Mouse (Mus musculus): ENCODE data around the gene Crb3. TPM values are rescaled to one million over a fixed set of nuclear protein-coding genes. Genes with fewer than 3 reads are reported as not detected.

Gene Crb3
- polyA plus RNA-seq, 1 experiment, result 53.5 TPM

DNA sequence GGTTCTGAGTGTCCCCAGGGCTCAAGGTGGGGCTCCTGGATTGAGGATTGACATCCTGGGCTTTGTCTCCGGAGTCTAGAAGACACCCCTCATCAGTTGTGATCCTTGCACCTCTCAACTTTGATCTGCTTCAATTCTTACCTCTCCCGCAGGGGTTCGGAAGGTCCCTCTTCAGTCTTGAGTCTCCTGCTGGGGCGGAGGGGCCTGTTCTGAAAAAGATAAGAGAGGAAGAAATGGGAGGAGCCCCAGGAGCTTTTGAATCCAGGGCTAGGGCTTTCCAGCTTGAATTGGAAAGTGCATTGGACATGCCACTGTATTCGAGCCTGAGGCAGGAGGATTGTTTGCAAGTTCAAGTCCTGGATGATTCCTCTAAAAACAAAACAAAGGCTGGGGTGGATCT is 8.0 kb downstream of the Crb3 start:
- Histone ChIP-seq H3K9me3 (replicated peaks; ENCODE audit: control insufficient read depth, insufficient read depth, low read length, poor library complexity, severe bottlenecking) (no peaks in the 10 kb centered on the region), H3K27ac (ENCODE audit: insufficient read depth, low read length) (no peak overlapping the region), H3K36me3 (ENCODE audit: control insufficient read depth, insufficient read depth, low read length, poor library complexity, severe bottlenecking) (0 out of 2 replicates have a peak, but pooled peaks cover 2% of the 10 kb centered on the region), H3K27me3 (ENCODE audit: control insufficient read depth, insufficient read depth, low read length, poor library complexity, severe bottlenecking) (no peaks in the 10 kb centered on the region), H3K4me1 (ENCODE audit: control insufficient read depth, insufficient read depth, low read length) (peaks cover 7% of the 10 kb centered on the region), H3K9ac (ENCODE audit: low read depth, poor library complexity, severe bottlenecking) (no peak overlapping the region), H3K4me3 (ENCODE audit: low read depth, low read length) (no peak overlapping the region)
- TF ChIP-seq EP300 (IDR thresholded peaks at IDR 0.05; ENCODE audit: insufficient read depth, low read depth, low read length) (no peak), CTCF (IDR thresholded peaks at IDR 0.05; ENCODE audit: low read depth, low read length) (no peak), POLR2A (IDR thresholded peaks at IDR 0.05; ENCODE audit: insufficient read depth, low read length) (no peak)

DNA sequence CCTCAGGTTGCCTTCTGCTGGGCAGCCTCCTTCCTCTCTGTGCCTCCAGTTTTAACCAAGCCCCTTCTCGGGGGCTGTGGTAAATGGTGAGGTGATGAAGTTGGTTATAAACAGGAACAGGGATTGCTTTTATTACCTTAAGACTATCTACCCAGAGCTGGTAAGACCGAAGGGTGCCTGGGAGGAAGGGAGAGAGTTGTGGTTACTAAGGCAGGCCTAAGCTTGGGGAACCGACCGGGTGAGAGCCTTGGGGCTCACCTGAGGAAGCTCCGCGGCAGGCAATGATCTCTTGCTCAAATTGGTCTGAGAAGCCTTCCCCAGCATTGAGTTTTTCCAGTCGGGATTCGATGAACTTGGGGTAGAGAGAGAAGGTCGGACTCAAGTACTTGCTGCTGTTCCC is 11.4 kb downstream of the Crb3 start:
- Histone ChIP-seq H3K4me1 (ENCODE audit: control insufficient read depth, insufficient read depth, low read length) (peaks cover 16% of the 10 kb centered on the region), H3K27ac (ENCODE audit: insufficient read depth, low read length) (peak overlapping the region; percentile 70), H3K36me3 (ENCODE audit: control insufficient read depth, insufficient read depth, low read length, poor library complexity, severe bottlenecking) (0 out of 2 replicates have a peak, but pooled peaks cover 2% of the 10 kb centered on the region), H3K9me3 (replicated peaks; ENCODE audit: control insufficient read depth, insufficient read depth, low read length, poor library complexity, severe bottlenecking) (no peaks in the 10 kb centered on the region), H3K27me3 (ENCODE audit: control insufficient read depth, insufficient read depth, low read length, poor library complexity, severe bottlenecking) (no peaks in the 10 kb centered on the region), H3K4me3 (ENCODE audit: low read depth, low read length) (peak overlapping the region; percentile 69), H3K9ac (ENCODE audit: low read depth, poor library complexity, severe bottlenecking) (peak overlapping the region; percentile 57)
- TF ChIP-seq POLR2A (IDR thresholded peaks at IDR 0.05; ENCODE audit: insufficient read depth, low read length), result no peak
- no peak for TF ChIP-seq EP300 (IDR thresholded peaks at IDR 0.05; ENCODE audit: insufficient read depth, low read depth, low read length)
- TF ChIP-seq CTCF (IDR thresholded peaks at IDR 0.05; ENCODE audit: low read depth, low read length), result no peak

DNA sequence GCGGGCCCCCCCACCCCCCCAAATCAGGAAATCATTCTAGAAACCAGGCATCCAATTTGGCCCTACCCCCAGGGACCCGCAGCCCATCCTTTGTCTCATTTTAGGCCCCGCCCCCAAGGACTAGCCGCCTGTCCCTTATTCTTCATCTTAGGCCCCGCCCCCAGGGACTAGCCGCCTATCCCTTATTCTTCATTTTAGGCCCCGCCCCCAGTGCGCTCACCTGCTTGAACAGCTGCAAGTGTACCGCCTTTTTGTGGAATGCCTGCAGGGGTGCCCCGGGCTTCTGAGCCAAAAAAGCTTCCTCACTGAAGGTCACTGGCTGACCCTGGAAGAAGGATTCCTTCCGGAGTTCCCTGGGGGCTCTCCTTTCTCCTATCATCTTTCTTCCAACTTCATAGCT is 11.8 kb downstream of the Crb3 start:
- Histone ChIP-seq H3K4me1 (ENCODE audit: control insufficient read depth, insufficient read depth, low read length) (peaks cover 16% of the 10 kb centered on the region), H3K9ac (ENCODE audit: low read depth, poor library complexity, severe bottlenecking) (peak overlapping the region; percentile 57), H3K4me3 (ENCODE audit: low read depth, low read length) (peak overlapping the region; percentile 69), H3K27ac (ENCODE audit: insufficient read depth, low read length) (peak overlapping the region; percentile 48; the same call in 1 of the 2 replicates), H3K27me3 (ENCODE audit: control insufficient read depth, insufficient read depth, low read length, poor library complexity, severe bottlenecking) (no peaks in the 10 kb centered on the region), H3K9me3 (replicated peaks; ENCODE audit: control insufficient read depth, insufficient read depth, low read length, poor library complexity, severe bottlenecking) (no peaks in the 10 kb centered on the region), H3K36me3 (ENCODE audit: control insufficient read depth, insufficient read depth, low read length, poor library complexity, severe bottlenecking) (0 out of 2 replicates have a peak, but pooled peaks cover 2% of the 10 kb centered on the region)
- TF ChIP-seq EP300 (IDR thresholded peaks at IDR 0.05; ENCODE audit: insufficient read depth, low read depth, low read length) (peak; percentile 79; the same call in 1 of the 2 replicates), POLR2A (IDR thresholded peaks at IDR 0.05; ENCODE audit: insufficient read depth, low read length) (no peak)

DNA sequence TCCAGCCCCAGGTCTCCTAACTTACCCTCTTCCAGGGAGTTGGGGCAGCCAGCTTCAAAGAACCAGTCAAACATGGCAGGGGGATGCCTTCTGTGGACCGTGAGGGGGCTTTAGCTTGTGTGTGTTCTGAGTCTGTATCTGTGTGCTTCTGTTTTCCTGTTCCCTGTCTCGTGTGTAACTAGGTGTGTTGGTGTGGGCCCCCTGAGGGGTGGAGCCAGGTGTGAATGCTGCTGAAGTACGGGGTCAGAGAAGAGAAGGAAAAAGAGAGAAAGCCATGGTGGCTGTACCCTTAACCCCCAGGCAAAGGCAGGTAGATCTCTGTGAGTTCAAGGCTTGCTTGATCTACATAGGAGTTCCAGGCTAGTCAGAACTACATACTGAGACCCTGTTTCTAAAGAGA is 18.0 kb downstream of the Crb3 start:
- Histone ChIP-seq H3K36me3 (ENCODE audit: control insufficient read depth, insufficient read depth, low read length, poor library complexity, severe bottlenecking) (no peaks in the 10 kb centered on the region), H3K4me1 (ENCODE audit: control insufficient read depth, insufficient read depth, low read length) (peaks cover 10% of the 10 kb centered on the region), H3K9ac (ENCODE audit: low read depth, poor library complexity, severe bottlenecking) (no peak overlapping the region), H3K27me3 (ENCODE audit: control insufficient read depth, insufficient read depth, low read length, poor library complexity, severe bottlenecking) (no peaks in the 10 kb centered on the region), H3K27ac (ENCODE audit: insufficient read depth, low read length) (no peak overlapping the region), H3K9me3 (replicated peaks; ENCODE audit: control insufficient read depth, insufficient read depth, low read length, poor library complexity, severe bottlenecking) (no peaks in the 10 kb centered on the region), H3K4me3 (ENCODE audit: low read depth, low read length) (no peak overlapping the region)
- TF ChIP-seq EP300 (IDR thresholded peaks at IDR 0.05; ENCODE audit: insufficient read depth, low read depth, low read length), result no peak
- TF ChIP-seq CTCF (IDR thresholded peaks at IDR 0.05; ENCODE audit: low read depth, low read length), result no peak
- TF ChIP-seq POLR2A (IDR thresholded peaks at IDR 0.05; ENCODE audit: insufficient read depth, low read length), result no peak

DNA sequence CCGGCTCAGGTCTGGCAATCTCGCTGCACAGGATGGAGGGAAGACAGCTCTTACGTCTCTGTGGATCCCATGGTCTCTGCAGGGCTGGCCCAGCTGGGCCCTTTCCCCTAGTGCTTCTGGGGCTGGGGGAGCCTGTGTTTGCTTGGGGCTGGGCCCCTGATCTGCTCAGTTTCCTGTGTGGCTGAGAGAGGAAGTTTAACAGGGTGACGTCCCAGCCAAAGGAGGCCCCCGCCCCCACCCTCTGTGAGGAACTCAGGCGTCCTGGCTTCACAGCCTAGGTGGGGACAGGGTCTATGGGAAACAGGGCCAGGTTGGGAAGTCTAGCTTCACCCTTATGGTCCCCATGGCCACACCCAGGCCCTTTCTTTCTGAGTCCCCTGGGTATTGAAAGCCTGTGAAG is 19.4 kb downstream of the Crb3 start, which contains the start of gene Dennd1c:
Gene Dennd1c, minus strand, starts transcription at position 179 of the 400 bp plus-strand sequence.
- Histone ChIP-seq H3K36me3 (ENCODE audit: control insufficient read depth, insufficient read depth, low read length, poor library complexity, severe bottlenecking) (no peaks in the 10 kb centered on the region), H3K9ac (ENCODE audit: low read depth, poor library complexity, severe bottlenecking) (no peak within 1 kb of the TSS), H3K27me3 (ENCODE audit: control insufficient read depth, insufficient read depth, low read length, poor library complexity, severe bottlenecking) (no peaks in the 10 kb centered on the region), H3K9me3 (replicated peaks; ENCODE audit: control insufficient read depth, insufficient read depth, low read length, poor library complexity, severe bottlenecking) (no peaks in the 10 kb centered on the region), H3K4me3 (ENCODE audit: low read depth, low read length) (no peak within 1 kb of the TSS), H3K27ac (ENCODE audit: insufficient read depth, low read length) (no peak within 1 kb of the TSS), H3K4me1 (ENCODE audit: control insufficient read depth, insufficient read depth, low read length) (peaks cover 8% of the 10 kb centered on the region)
- TF ChIP-seq EP300 (IDR thresholded peaks at IDR 0.05; ENCODE audit: insufficient read depth, low read depth, low read length) (no peak), POLR2A (IDR thresholded peaks at IDR 0.05; ENCODE audit: insufficient read depth, low read length) (no peak), CTCF (IDR thresholded peaks at IDR 0.05; ENCODE audit: low read depth, low read length) (no peak)

DNA sequence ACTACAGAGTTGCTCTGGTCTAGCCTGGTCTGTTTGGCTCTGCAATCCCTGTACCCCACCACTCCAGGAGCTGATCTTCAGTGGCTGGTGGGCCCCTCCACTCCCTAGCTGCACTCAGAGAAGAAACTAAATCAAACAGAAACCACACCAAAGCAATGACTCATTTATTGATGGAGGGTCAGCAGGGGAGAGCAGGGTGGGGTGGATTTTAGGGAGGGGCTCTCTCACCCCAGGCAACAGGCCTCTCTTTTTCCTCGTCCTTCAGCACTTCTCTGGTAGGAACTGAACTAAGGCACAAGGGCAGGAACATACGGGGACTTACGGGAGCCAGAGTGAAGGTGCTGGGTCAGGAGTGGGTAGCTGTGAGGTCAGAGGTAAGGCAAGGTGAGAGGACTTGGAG is 21.0 kb downstream of the Crb3 start:
- TF ChIP-seq EP300 (IDR thresholded peaks at IDR 0.05; ENCODE audit: insufficient read depth, low read depth, low read length) (no peak), POLR2A (IDR thresholded peaks at IDR 0.05; ENCODE audit: insufficient read depth, low read length) (no peak), CTCF (IDR thresholded peaks at IDR 0.05; ENCODE audit: low read depth, low read length) (no peak)
- H3K4me3 ChIP-seq (ENCODE audit: low read depth, low read length), result no peak overlapping the region
- no peaks in the 10 kb centered on the region for H3K9me3 ChIP-seq (replicated peaks; ENCODE audit: control insufficient read depth, insufficient read depth, low read length, poor library complexity, severe bottlenecking)
- H3K9ac ChIP-seq (ENCODE audit: low read depth, poor library complexity, severe bottlenecking), result no peak overlapping the region
- H3K27ac ChIP-seq (ENCODE audit: insufficient read depth, low read length), result no peak overlapping the region
- H3K36me3 ChIP-seq (ENCODE audit: control insufficient read depth, insufficient read depth, low read length, poor library complexity, severe bottlenecking), result no peaks in the 10 kb centered on the region
- no peaks in the 10 kb centered on the region for H3K27me3 ChIP-seq (ENCODE audit: control insufficient read depth, insufficient read depth, low read length, poor library complexity, severe bottlenecking)
- H3K4me1 ChIP-seq (ENCODE audit: control insufficient read depth, insufficient read depth, low read length), result peaks cover 2% of the 10 kb centered on the region

All from ES-Bruce4 (cell line).